Mouse (Mus musculus): ENCODE measurements at regions not wholly inside any gene's neighbourhood (a gene's known extent, or its start where the extent isn't known, plus 50 kb on each side); places are given as distances from the start of the nearest gene placed in this dataset.

DNA sequence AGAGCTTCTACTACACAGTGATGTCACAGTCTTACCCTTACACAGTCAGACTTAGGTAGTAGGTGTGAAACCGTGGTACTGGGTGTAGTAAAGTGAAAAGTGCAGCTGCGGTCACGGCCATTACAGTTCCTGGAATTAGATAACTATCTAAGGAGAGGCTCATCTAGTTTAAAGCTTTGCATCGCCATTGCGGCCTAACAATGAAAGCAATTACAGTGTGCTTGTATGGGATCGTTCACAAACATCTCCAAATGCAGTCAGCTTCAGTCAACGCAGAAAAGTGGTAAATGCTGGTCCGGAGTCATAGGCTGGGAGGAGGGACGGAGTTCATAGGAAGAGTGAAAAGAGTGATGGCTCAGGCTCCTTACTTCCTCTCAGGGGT lies 106.0 kb upstream of the Col1a2 start:
- no peak for DNase-seq (ENCODE audit: extremely low read depth, low read depth)

DNA sequence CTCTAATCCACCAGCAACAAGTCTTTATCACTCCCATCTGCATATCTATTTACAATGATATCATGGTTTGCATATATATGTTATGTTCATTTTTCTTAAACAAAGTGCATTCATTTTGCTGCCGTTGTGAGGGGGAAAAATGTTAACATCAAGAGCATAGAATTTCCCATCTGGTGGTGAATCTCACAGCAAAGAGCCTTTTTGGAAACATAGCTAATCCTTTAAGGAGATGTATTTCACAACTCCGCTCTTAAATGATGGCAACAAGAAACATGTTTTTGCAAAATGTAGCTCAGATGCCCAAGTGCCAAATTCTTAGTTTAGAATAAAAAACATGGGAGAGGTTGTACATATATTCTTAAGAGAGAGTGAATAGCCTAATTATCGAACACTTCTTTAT lies 99.3 kb upstream of the Col1a2 start:
- DNase-seq (ENCODE audit: extremely low read depth, low read depth): no peak

DNA sequence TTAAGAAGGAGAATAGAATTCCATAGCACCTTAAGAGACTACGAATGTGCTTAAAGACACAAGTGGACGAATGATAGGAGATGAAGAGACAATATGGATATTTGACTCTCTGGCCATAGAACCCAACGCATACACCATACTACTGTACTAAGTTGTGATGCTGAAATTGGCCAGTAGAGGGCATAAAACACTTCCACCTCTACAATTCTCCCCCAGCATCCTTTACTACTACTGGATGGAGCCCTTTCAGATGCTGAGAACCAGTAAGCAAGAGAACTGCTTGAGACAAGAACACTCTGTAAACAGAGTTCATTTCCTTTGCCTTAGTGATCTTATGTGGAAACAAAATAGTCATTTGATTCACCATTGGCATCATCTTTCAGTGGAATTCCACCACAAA lies 96.9 kb upstream of the Col1a2 start:
- peak; percentile 30 for DNase-seq (ENCODE audit: extremely low read depth, low read depth)

DNA sequence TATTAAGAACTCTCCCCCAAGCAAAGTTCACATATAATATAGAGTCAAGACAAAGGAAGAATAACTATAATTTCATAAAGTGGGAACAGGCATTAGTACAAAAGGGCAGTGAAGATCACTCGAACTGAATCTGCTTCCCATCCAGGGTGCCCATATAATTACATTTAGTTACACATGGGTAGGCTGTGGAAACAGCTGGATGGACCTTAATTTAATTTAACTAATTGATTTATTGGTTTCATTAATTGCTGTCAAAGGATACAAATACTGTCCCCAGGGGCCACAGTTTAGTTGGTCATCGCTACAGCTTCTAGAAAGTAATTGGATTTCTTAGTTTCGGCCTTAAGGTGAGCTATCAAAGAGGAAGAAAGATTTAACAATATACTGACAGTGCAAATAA lies 91.4 kb upstream of the Col1a2 start:
- no peak for DNase-seq (ENCODE audit: extremely low read depth, low read depth)

DNA sequence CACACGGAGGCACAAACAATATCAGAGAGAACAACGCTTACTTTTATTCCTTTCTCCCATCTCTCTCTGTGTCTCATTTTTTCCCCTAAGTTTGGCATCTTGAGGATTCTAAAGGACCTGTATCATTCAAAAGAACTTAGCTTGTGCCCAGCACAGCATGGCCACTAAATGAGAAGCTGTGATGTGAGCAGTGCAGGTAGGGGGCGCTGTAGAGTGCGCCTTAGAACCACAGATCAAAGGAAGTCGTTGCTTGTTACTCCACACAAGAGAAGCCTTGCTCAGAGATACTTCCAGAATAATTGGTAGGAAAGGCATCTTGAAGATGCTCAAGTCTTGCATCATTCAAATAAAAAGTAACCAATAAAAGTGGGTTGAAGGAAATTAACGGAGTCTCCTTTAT lies 90.4 kb upstream of the Col1a2 start:
- DNase-seq (ENCODE audit: extremely low read depth, low read depth): peak; percentile 51

DNA sequence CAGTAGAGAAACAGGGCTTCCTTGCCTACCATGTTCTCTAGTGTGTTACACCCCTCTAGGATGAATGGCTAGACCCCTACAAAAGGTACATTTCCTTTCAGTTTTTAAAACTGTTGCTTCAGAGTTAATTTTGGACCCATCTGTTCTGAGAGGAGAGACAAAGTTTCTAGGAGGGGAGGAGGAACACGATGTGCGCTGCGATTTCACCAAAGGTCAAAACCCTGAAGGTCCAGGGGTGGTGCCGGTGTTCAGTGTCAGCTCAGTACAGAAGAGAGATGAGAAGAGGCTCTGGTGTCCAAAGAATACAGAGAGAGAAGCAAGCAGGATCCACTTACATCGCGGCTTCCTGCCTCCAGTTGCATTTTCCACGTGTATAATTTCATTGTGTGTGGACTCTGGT lies 89.4 kb upstream of the Col1a2 start:
- no peak for DNase-seq (ENCODE audit: extremely low read depth, low read depth)

DNA sequence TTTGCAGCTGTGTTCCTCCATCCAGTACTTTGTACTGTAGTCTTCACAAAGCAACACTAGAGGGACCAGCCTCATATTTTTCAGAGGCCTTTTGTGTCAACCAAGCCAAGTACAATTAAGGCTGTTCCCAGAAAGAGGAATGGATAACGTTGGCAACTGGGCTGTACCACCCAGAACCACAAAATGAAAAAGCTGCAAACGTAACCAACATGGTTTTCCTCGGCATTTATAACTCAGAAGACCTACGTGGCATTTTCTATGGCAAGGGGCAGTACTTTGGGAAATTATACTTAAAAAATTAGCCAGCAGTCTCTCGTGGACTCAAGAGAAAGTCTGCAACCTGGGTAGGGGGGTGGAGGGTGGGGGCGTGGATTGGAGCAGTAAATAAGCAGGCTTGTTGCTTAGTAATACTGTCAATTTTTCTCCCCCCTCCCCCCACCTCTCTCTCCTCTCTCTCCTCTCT lies 87.3 kb upstream of the Col1a2 start:
- no peak for DNase-seq (ENCODE audit: extremely low read depth, low read depth)

DNA sequence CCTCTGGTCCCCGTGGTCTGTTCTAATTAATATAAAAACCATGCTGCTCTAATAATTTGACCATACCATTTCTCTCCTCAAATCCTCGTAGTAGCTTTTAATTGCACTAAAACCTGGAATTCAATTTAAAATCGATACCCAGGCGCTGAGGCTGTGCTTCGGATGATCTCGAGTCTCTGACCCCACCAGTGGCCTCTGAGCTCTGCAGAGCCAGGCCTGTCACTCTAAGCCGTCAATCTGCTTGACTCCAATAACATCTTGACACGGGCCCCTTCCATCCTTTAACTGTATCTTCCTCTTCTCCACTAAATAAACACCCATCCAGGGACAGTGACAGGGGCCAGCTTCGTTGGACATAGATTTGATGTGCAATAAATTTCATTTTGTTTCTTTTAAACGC lies 86.2 kb upstream of the Col1a2 start:
- no peak for DNase-seq (ENCODE audit: extremely low read depth, low read depth)

DNA sequence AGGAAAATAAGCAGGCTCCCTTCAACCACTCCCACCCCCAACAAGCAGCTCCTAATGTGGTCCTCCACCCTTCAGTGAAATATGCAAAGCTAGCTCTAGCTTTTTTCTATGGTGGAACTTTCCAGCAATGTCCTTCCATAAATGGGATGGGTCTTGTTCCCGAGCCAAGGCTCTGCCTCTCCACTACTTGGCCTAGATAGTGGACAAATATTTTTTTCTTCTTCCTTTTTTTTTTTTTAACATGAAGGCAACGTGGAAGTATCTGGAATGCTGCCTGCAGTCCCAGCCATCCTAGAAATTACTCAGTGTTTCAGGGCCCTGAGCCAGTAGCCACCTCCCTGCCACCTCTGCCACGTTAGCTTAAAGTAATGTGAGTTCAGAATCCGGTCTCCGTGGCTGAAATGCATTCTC lies 85.7 kb upstream of the Col1a2 start:
- no peak for DNase-seq (ENCODE audit: extremely low read depth, low read depth)

DNA sequence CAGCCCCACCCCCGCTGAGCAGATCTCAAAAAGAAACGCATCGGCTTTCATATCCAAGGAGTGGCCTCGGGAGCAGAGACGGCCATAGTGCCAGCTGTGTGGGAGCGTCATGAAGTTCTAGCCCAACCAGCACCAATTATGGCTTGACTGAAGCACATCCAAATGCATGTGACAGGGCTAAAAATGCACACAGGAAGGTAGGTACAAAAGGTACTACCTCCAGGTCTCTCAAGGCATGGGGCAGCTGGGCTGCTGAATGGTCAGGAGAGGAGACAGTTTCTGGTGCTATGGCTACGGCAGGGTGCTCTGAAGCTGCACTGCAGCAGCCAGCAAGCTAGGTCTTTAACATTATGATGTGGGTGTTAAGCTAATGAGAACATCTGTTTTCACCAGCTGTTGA lies 83.1 kb upstream of the Col1a2 start:
- DNase-seq (ENCODE audit: extremely low read depth, low read depth): no peak

DNA sequence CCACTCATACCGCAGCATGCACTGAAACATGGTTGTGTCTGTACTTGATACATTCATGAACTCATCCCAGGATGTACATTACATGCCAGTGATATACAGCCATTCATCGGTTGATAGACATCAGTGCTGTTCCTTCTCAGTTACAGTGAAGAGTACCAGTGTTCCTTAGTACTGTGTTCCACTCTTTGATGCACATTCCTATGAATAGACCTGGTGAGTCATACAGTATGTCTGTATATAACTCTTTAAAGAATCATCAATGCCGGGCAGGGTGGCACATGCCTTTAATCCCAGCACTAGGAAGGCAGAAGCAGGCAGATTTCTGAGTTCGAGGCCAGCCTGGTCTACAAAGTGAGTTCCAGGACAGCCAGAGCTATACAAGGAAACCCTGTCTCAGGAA lies 77.5 kb upstream of the Col1a2 start:
- DNase-seq (ENCODE audit: extremely low read depth, low read depth): no peak

DNA sequence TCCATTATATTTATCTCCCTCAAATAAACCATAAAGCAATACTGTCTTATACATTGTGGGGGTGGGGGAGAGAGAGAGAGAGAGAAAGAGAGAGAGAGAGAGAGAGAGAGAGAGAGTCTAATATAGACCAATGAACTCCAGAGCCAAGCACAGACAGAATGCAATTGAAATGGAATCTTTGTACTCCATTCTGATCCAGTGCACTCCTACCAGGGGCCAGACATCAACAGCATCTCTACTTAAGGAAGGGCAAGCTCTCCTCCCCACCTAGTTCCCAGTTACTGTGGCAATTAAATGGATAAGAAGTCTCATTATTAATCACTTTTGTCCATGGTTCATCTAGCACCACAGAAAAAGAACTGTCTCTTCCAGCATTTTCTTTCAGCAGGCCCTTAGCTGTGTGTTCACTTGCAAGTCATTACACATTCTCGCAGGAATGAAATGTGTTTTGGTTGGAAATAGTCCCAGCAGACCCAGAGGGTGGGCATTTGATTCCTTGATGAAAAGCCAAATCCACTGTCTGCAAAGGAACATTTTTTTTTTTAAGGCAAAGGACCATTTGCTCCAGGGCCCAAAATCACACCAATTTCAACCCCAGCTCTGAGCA lies 73.8 kb upstream of the Col1a2 start:
- DNase-seq (ENCODE audit: extremely low read depth, low read depth): no peak

DNA sequence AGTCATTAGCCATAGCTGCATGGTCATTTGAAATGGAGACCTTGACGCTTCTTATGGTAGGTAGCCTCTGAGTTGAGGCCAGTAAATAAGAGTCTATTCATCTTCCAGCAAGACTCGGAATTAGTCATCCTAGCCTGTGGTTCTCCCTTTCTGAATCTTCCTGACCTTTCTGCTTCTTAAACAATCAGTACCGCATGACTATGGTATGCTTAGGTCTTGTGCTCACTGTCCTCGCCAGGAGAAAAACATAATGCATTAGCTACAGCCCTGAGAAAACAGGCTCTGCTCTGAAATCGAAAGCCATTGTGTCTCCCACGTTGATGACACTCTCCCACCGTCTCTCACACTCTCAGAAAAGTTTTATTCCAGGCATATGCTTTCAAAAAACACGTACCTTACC lies 72.4 kb upstream of the Col1a2 start:
- DNase-seq (ENCODE audit: extremely low read depth, low read depth): no peak

DNA sequence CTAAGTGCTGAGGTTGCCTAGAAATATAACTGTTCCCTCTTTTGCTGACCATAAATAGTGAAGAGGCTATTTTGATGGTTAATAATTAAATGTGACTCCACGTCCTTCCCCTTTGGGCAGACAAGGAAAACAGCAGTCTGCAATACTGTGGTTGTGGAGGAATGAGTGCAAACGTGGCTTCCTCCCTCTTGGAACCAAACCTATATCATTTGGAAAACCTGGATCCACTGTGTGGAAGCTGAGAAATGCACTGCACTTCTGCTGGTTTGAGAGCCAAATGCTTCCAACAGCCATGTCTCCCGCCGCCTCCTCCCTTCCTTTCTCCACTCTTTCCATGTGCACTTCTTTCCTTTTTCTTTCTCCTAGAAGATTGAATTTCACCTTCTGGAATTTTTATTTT lies 68.2 kb upstream of the Col1a2 start:
- no peak for DNase-seq (ENCODE audit: extremely low read depth, low read depth)

DNA sequence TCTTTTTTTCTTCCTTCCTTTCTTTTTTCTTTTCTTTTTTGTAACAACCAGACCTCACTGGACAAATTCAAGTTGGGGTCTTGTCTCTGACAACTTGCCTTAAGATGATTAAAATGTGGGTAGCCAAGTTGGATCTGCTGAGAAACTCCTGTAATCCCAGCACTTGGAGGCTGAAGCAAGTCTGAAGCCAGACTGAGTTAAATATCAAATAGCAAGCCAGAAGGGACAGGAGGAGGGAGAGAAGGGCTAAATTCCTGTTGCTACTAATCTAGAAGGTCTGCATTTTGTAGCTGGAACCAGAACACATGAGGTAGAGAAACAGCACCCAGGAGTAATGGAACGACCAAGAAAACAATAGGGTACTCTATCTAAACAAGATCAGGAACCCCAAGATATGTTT lies 67.7 kb upstream of the Col1a2 start:
- no peak for DNase-seq (ENCODE audit: extremely low read depth, low read depth)

DNA sequence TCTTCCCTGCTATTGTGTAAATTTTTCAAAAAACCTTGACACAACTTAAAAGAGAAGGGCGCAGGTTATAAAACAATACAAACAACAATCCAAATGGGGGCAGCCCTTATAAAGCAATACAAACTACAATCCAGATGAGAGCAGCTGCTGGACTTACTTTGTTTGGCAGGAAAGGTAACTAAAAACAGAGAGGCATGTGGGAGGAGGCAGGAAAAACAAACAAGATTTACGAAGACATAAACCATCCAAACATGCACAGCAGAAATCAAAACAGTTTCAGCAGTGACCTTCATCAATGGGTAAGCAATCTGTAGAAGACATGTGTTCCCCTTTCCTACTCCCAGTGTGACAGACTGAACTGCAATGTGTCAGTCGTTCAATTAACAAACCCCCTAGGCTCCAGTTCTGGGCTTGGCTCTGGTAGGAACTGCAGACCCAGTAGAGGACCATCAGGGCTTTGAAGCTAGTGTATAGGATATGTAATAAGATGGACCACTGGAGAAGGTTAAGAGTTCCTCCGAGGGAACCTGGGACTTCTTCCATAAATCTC lies 62.9 kb upstream of the Col1a2 start:
- no peak for DNase-seq (ENCODE audit: extremely low read depth, low read depth)

DNA sequence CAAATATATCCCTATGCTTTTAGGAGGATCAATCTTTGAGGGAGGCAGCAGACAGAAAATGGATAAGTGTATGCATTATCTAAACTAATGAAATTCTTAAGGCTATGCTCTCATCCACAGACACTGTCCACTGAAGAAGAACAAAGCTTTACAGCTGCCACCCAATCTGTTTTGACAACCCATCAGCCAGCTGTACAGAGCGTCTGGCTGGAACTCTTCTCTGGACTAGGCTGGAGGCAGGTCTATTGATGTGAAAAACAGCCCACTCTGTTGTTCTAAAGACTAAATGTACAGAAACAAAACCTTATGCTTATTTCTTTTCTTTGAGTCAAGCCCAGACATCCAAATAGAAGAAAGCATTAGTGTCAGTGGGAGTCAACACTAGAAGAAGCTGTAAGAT lies 58.7 kb upstream of the Col1a2 start:
- no peak for DNase-seq (ENCODE audit: extremely low read depth, low read depth)

DNA sequence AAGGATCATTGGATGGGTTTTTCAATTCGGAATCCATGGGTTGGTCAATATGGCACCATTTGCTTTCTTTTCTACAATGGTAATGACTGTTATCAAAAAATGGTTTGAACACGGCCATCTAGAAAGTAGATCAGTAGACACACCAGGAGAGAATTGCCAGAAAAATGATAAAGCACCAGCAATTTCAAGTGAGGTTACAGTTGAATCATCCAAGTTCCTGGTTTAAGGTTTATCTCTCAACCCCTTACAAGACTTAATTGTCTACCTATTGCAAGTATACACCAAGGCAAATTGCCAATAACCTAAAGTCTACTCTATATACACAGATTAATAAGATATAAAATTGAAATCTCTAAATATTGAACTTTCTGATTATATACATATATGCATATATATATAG lies 53.4 kb upstream of the Col1a2 start:
- DNase-seq (ENCODE audit: extremely low read depth, low read depth): no peak
